Mouse (Mus musculus): Measurements from ENCODE around the gene Gpatch2l.

Gene Gpatch2l

GRCm38 (mm10) chr12:86276895-86277294, 35.2 kb downstream of the Gpatch2l start:
- DNase-seq (ENCODE audit: low spot score), result no peak

GRCm38 (mm10) chr12:86280000-86280399, 38.3 kb downstream of the Gpatch2l start:
- no peak for DNase-seq (ENCODE audit: low spot score)

GRCm38 (mm10) chr12:86285704-86286103, 44.0 kb downstream of the Gpatch2l start:
- DNase-seq (ENCODE audit: low spot score), result no peak

GRCm38 (mm10) chr12:86297450-86297849, 55.8 kb downstream of the Gpatch2l start:
- DNase-seq (ENCODE audit: low spot score), result no peak

GRCm38 (mm10) chr12:86302973-86303372, 61.3 kb downstream of the Gpatch2l start:
- no peak for DNase-seq (ENCODE audit: low spot score)

GRCm38 (mm10) chr12:86305045-86305444, 63.4 kb downstream of the Gpatch2l start:
- no peak for DNase-seq (ENCODE audit: low spot score)

- DNase-seq (ENCODE audit: low spot score), result no peak
Measured at GRCm38 (mm10) chr12:86305635-86306243, 64.1 kb downstream of the Gpatch2l start.

GRCm38 (mm10) chr12:86309474-86309873, 67.8 kb downstream of the Gpatch2l start:
- no peak for DNase-seq (ENCODE audit: low spot score)

GRCm38 (mm10) chr12:86309902-86310301, 68.2 kb downstream of the Gpatch2l start:
- no peak for DNase-seq (ENCODE audit: low spot score)

- no peak for DNase-seq (ENCODE audit: low spot score)
Measured at GRCm38 (mm10) chr12:86320629-86321028, 79.0 kb downstream of the Gpatch2l start.

GRCm38 (mm10) chr12:86324297-86324696, 82.6 kb downstream of the Gpatch2l start:
- no peak for DNase-seq (ENCODE audit: low spot score)

- no peak for DNase-seq (ENCODE audit: low spot score)
Measured at GRCm38 (mm10) chr12:86329813-86330212, 88.2 kb downstream of the Gpatch2l start.

GRCm38 (mm10) chr12:86330684-86331083, 89.0 kb downstream of the Gpatch2l start:
- DNase-seq (ENCODE audit: low spot score), result no peak

- no peak for DNase-seq (ENCODE audit: low spot score)
Measured at GRCm38 (mm10) chr12:86331248-86331647, 89.6 kb downstream of the Gpatch2l start.

- DNase-seq (ENCODE audit: low spot score), result no peak
Measured at GRCm38 (mm10) chr12:86336209-86336608, 94.6 kb downstream of the Gpatch2l start.

- no peak for DNase-seq (ENCODE audit: low spot score)
Measured at GRCm38 (mm10) chr12:86336887-86337286, 95.2 kb downstream of the Gpatch2l start.
